Mouse (Mus musculus): Measurements from ENCODE around the gene Tjap1. TPM values are rescaled to one million over a fixed set of nuclear protein-coding genes. Genes with fewer than 3 reads are reported as not detected.

Gene Tjap1
- total RNA-seq, 2 experiments from 2014 or later: 38.4 to 60.3 TPM

- TF ChIP-seq CTCF (IDR thresholded peaks at IDR 0.05): no peak
- Histone ChIP-seq H3K27ac (peak overlapping the region; percentile 94), H3K4me3 (peak overlapping the region; percentile 100)
- intact Hi-C loops (cut with DNase I): loop anchor here (5.0 kb wide), 1 partner anchor 46 kb away; the partner anchor contains the start of genes Polh and Xpo5
- no peak for DNase-seq (ENCODE audit: extremely low spot score in 1 of 2, low spot score in 2 of 2)
These were observed 34.7 kb downstream of the Tjap1 start for GRCm38 (mm10) chr17:46248189-46248522.

DNA sequence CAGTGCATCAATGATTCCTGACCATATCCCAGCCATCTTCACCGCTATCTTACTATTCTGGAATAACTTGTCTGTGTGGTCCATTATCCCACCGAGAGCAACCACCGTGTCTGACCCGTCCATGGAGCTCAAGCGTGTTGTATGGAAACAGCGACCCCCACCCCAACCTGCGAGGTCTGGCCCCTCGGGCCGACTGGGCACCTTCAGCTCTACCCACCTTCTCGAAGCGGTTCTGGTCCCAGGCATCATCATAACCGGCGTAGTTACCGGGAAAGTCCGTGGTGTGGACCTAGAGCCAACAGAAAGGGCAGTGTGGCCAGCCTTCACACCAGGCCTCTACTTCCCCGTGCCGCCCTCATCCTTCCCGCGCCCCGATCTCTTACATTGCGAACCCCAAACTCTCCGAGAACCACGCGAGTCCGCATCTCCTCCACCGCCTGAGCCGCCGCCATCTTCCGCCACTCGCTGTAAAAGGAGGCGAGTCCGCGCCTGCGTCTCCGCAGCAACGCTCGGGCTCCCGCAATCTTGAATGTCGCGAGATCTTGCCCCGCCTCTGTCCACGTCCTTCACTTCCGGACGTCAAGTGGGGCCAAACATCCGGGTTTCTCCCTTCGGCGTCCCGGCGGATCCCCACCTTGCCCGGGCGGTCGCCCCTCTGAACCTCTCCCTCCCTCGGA lies 35.2 kb downstream of the Tjap1 start, which contains the start of the genes Polr1c and Yipf3:
Gene Polr1c (minus strand): TSS at position 543 of the 677 bp plus-strand sequence.
Gene Yipf3 (plus strand): TSS at position 569 of the 677 bp plus-strand sequence.
- Histone ChIP-seq H3K27ac (peak within 1 kb of the TSS; percentile 94), H3K4me3 (peak within 1 kb of the TSS; percentile 100)
- peak; percentile 95 for DNase-seq (ENCODE audit: extremely low spot score in 1 of 2, low spot score in 2 of 2)
- no peak for TF ChIP-seq CTCF (IDR thresholded peaks at IDR 0.05)
- intact Hi-C loops (cut with DNase I): loop anchor here (5.0 kb wide), 1 partner anchor 45 kb away; the partner anchor contains the start of genes Polh and Xpo5

DNA sequence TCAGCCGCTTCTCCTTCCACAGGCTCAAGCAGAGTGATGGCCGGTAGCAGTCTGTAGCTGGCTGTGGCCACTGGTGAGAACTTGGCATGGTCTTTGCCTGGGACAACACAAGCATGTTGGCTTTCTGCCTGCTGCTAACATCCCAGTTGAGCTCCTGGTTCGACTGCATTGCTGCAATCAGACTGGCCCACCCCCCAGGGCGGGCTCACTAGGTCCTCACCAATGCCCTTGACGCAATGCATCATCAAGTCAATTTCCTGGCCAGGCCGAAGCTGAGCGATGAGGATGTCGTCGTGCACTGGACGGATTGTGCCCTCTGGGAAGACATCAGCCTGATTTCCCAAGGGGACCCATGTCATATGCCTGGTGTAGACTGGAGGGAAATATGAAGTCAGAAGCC lies 38.2 kb downstream of the Tjap1 start:
- H3K4me3 ChIP-seq: no peak overlapping the region
- DNase-seq (ENCODE audit: extremely low spot score in 1 of 2, low spot score in 2 of 2): no peak
- H3K27ac ChIP-seq: no peak overlapping the region
- intact Hi-C loops (cut with DNase I): no loop called here
- TF ChIP-seq CTCF (IDR thresholded peaks at IDR 0.05): no peak

- TF ChIP-seq CTCF (IDR thresholded peaks at IDR 0.05): no peak
- H3K4me3 ChIP-seq: no peak overlapping the region
- no peak overlapping the region for H3K27ac ChIP-seq
- intact Hi-C loops (cut with DNase I): no loop called here
- no peak for DNase-seq (ENCODE audit: extremely low spot score in 1 of 2, low spot score in 2 of 2)
These were observed 39.2 kb downstream of the Tjap1 start for GRCm38 (mm10) chr17:46243624-46244023.

GRCm38 (mm10) chr17:46242993-46243392 lies 39.8 kb downstream of the Tjap1 start:
- no peak for DNase-seq (ENCODE audit: extremely low spot score in 1 of 2, low spot score in 2 of 2)
- Histone ChIP-seq H3K4me3 (no peak overlapping the region), H3K27ac (no peak overlapping the region)
- TF ChIP-seq CTCF (IDR thresholded peaks at IDR 0.05): no peak
- intact Hi-C loops (cut with DNase I): no loop called here

GRCm38 (mm10) chr17:46242274-46242673 lies 40.6 kb downstream of the Tjap1 start:
- TF ChIP-seq CTCF (IDR thresholded peaks at IDR 0.05): no peak
- Histone ChIP-seq H3K4me3 (no peak overlapping the region), H3K27ac (no peak overlapping the region)
- no peak for DNase-seq (ENCODE audit: extremely low spot score in 1 of 2, low spot score in 2 of 2)
- intact Hi-C loops (cut with DNase I): no loop called here

GRCm38 (mm10) chr17:46241471-46241870 lies 41.4 kb downstream of the Tjap1 start:
- intact Hi-C loops (cut with DNase I): no loop called here
- Histone ChIP-seq H3K27ac (no peak overlapping the region), H3K4me3 (no peak overlapping the region)
- no peak for TF ChIP-seq CTCF (IDR thresholded peaks at IDR 0.05)
- no peak for DNase-seq (ENCODE audit: extremely low spot score in 1 of 2, low spot score in 2 of 2)

GRCm38 (mm10) chr17:46239516-46240114 lies 43.2 kb downstream of the Tjap1 start:
- TF ChIP-seq CTCF (IDR thresholded peaks at IDR 0.05): no peak
- Histone ChIP-seq H3K4me3 (no peak overlapping the region), H3K27ac (no peak overlapping the region)
- no peak for DNase-seq (ENCODE audit: extremely low spot score in 1 of 2, low spot score in 2 of 2)
- intact Hi-C loops (cut with DNase I): no loop called here

GRCm38 (mm10) chr17:46237480-46237879 lies 45.3 kb downstream of the Tjap1 start:
- no peak for DNase-seq (ENCODE audit: extremely low spot score in 1 of 2, low spot score in 2 of 2)
- H3K4me3 ChIP-seq: no peak overlapping the region
- H3K27ac ChIP-seq: no peak overlapping the region
- TF ChIP-seq CTCF (IDR thresholded peaks at IDR 0.05): no peak
- intact Hi-C loops (cut with DNase I): no loop called here

- intact Hi-C loops (cut with DNase I): no loop called here
- H3K4me3 ChIP-seq: no peak overlapping the region
- no peak for TF ChIP-seq CTCF (IDR thresholded peaks at IDR 0.05)
These were observed 45.7 kb downstream of the Tjap1 start for GRCm38 (mm10) chr17:46237079-46237478.

DNA sequence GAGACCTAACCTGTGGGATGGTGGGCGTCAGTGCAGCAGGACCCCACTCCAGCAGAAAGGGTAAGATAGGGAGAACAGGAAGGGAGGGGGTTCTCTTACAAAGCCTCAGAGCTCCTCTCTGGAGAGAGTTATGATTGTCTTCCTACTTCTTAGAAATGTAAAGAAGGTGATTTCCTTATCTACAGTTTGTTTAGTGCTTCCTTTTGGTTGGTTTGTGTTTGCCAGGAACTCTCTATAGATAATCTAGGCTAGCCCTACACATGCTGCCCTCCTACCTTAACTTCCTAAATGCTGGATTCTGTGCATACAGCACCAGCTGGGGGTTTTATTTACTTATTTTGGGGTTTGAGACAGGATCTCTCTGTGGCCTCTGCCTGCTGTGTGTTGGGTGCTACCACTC lies 46.8 kb downstream of the Tjap1 start:
- intact Hi-C loops (cut with DNase I): no loop called here
- no peak for DNase-seq (ENCODE audit: extremely low spot score in 1 of 2, low spot score in 2 of 2)
- H3K27ac ChIP-seq: no peak overlapping the region
- TF ChIP-seq CTCF (IDR thresholded peaks at IDR 0.05): no peak
- H3K4me3 ChIP-seq: no peak overlapping the region

More at GRCm38 (mm10) chr17:46237079-46237478, 45.7 kb downstream of the Tjap1 start:
- no peak overlapping the region for H3K27ac ChIP-seq
- DNase-seq (ENCODE audit: extremely low spot score in 1 of 2, low spot score in 2 of 2): no peak

DNA sequence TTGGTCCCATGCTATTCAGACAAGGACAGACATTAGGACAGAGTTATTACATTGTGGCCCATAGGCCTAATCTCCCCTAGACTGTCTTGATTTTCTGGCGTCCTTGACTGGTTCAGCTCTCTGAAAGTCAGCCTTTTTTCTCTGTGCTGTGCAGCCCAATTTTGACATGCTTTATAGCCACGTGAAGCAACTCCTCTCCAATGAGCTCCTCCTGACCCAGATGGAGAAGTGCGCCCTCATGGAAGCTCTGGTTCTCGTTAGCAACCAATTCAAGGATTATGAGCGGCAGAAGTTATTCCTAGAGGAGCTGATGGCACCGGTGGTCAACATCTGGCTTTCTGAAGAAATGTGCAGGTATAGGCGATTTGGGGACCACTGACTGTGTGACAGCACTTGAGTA lies 55.2 kb downstream of the Tjap1 start:
- Histone ChIP-seq H3K4me3 (no peak overlapping the region), H3K27ac (no peak overlapping the region)
- no peak for DNase-seq (ENCODE audit: extremely low spot score in 1 of 2, low spot score in 2 of 2)
- no peak for TF ChIP-seq CTCF (IDR thresholded peaks at IDR 0.05)
- intact Hi-C loops (cut with DNase I): loop anchor here (10.0 kb wide), 1 partner anchor 727 kb away; no protein-coding TSS in a partner anchor
